Mouse (Mus musculus) liver, embryonic 11.5 days (tissue): ENCODE measurements at regions not wholly inside any gene's neighbourhood (a gene's known extent, or its start where the extent isn't known, plus 50 kb on each side); places are given as distances from the start of the nearest gene placed in this dataset.

Experiments
- ATAC-seq: fragments of 200-750 bp; cut with Nextera tagmentation; replicated peaks from 2 replicates; pipeline ENCODE4 v1.8.0; 2017; ENCODE audit warnings: moderate number of reproducible peaks, mild to moderate bottlenecking, moderate TSS enrichment, moderate library complexity; ENCODE audit not compliant: low FRiP score
- DNase-seq: peaks from one replicate; pipeline ENCODE4 v3.0.0-alpha.2; 2017; ENCODE audit warnings: low spot score
- H3K27ac ChIP-seq: fragments of 300-500 bp; sonication (generic); 2 replicates; pipeline ENCODE4 v1.5.1; 2014; ENCODE audit warnings: mild to moderate bottlenecking, low read depth, low read length, control low read depth
- H3K27me3 ChIP-seq: fragments of 300-500 bp; sonication (generic); replicated peaks from 2 replicates; pipeline ENCODE4 v1.6.1; 2014; ENCODE audit warnings: low read length, mixed read lengths; ENCODE audit not compliant: control insufficient read depth, insufficient read depth
- H3K36me3 ChIP-seq: fragments of 300-500 bp; sonication (generic); 2 replicates; pipeline ENCODE4 v1.6.1; 2014; ENCODE audit warnings: mild to moderate bottlenecking, low read length, moderate library complexity, mixed read lengths; ENCODE audit not compliant: control insufficient read depth, insufficient read depth
- H3K4me1 ChIP-seq: fragments of 300-500 bp; sonication (generic); replicated peaks from 2 replicates; pipeline ENCODE4 v1.6.1; 2014; ENCODE audit warnings: low read length, mixed read lengths; ENCODE audit not compliant: control insufficient read depth, insufficient read depth
- H3K4me2 ChIP-seq: fragments of 300-500 bp; sonication (generic); 2 replicates; pipeline ENCODE4 v1.6.1; 2014; ENCODE audit warnings: mild to moderate bottlenecking, control low read depth, moderate library complexity
- H3K4me3 ChIP-seq: fragments of 300-500 bp; sonication (generic); 2 replicates; pipeline ENCODE4 v1.5.1; 2014; ENCODE audit warnings: low read depth, low read length, control low read depth
- H3K9ac ChIP-seq: fragments of 300-500 bp; sonication (generic); 2 replicates; pipeline ENCODE4 v1.6.1; 2014; ENCODE audit warnings: low read depth, low read length, control low read depth
- H3K9me3 ChIP-seq: fragments of 300-500 bp; sonication (generic); 2 replicates; pipeline ENCODE4 v1.6.1; 2016; ENCODE audit warnings: low read length, inconsistent platforms, mixed read lengths; ENCODE audit not compliant: control insufficient read depth
- WGBS: fragments of 180-500 bp; shearing (Covaris S2); extraction: QIAGEN DNeasy Blood & Tissue Kit; methylation state at CpG from one replicate; pipeline ENCODE4 v1.1.7; 2014; 5-methylcytosine and 5-hydroxymethylcytosine counted together

DNA sequence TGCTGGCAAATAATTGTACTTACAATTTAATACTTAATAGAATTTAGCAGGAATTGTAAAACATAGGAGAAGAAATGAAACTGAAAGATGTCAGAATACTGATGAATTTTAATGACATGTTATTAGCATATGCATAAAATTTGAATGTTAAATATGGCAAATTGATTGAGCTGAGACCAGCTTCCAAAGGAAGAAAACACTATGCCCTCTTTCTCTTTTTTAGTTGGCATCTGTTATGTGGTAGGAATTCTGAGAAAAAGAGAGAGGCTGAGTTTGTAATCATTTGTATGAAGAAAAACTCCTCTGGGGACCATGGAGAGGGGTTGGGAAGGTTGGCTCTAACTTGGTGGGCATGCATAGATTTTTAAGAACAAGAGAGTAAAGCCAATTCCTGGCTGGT, 224.2 kb downstream of the Gm11077 start:
- Histone ChIP-seq H3K9me3 (no peaks in the 10 kb centered on the region), H3K27me3 (no peaks in the 10 kb centered on the region), H3K4me1 (no peaks in the 10 kb centered on the region), H3K36me3 (no peaks in the 10 kb centered on the region), H3K27ac (no peak overlapping the region), H3K9ac (no peak overlapping the region), H3K4me2 (no peak overlapping the region), H3K4me3 (no peak overlapping the region)
- ATAC-seq (no peak), DNase-seq (no peak)

DNA sequence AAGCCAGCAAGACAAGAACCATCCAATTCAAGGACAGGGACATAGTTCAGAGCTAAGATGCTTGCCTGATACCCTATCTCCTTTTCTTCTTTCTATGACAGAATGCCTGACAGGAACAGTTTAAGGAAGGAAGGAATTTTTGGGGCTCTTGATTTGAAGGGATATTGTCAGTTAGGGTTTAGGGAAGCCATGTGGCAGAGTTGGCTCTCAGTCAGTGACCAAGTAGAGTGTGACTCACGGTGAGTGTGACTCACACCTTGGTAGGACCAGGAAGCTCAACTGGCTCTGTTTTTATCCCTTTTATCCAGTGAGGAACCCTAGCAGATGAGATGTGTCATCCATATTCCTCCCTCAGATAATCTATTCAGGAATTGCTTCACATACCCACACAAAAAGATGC, 224.6 kb downstream of the Gm11077 start:
- WGBS = 56% methylated on average over 1 of the region's 1 CpGs

DNA sequence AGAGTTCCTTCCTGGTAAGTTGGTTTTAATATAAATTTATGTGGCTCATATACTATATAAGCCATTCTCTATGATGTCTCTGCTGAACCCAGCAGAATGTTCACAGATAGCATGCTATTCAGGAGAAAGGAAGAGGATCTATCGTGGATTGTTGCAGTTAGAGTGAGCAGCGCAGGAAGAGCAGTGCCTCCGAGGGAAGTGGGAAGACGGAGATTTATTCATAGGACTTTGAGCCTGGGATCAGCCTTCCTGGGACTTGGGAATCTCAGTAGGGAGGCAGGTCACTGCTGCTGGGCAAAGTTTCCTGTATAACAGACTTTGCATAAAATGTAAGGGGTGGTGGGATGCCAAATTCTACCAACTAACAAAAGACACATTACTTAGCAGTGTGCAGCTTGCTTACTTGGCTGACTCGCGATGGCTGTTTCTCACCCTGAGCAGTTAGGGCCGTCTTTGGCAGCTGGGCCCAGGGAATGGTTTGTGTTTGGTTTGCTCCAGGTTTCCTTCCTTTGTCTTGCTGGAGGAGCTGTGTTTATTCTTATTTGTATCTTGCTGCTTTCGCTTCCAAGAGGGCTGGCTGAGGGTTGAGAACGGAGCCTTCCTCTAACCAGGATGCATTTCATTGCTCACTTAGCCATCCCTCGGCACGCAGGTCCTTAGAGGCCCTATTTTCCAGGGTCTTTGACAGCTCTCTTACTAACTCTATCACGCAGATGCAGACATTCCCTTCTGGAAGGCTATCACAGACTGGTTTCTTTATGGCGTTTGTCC, 226.9 kb downstream of the Gm11077 start:
- DNase-seq (no peak), ATAC-seq (no peak)
- no peaks in the 10 kb centered on the region for H3K9me3 ChIP-seq
- H3K27me3 ChIP-seq = no peaks in the 10 kb centered on the region
- 0 out of 2 replicates have a peak overlapping the region, but pooled peaks have one; percentile 9 for H3K27ac ChIP-seq
- H3K36me3 ChIP-seq = no peaks in the 10 kb centered on the region
- no peak overlapping the region for H3K4me3 ChIP-seq
- H3K4me1 ChIP-seq = no peaks in the 10 kb centered on the region
- H3K9ac ChIP-seq = no peak overlapping the region
- H3K4me2 ChIP-seq = no peak overlapping the region
- WGBS = 59% methylated on average over 13 of the region's 13 CpGs

More for the DNA sequence above, 224.6 kb downstream of the Gm11077 start:
- ATAC-seq (no peak), DNase-seq (no peak)
- Histone ChIP-seq H3K4me3 (no peak overlapping the region), H3K9me3 (no peaks in the 10 kb centered on the region), H3K4me1 (no peaks in the 10 kb centered on the region), H3K27me3 (no peaks in the 10 kb centered on the region), H3K9ac (no peak overlapping the region), H3K4me2 (no peak overlapping the region), H3K27ac (no peak overlapping the region), H3K36me3 (no peaks in the 10 kb centered on the region)

DNA sequence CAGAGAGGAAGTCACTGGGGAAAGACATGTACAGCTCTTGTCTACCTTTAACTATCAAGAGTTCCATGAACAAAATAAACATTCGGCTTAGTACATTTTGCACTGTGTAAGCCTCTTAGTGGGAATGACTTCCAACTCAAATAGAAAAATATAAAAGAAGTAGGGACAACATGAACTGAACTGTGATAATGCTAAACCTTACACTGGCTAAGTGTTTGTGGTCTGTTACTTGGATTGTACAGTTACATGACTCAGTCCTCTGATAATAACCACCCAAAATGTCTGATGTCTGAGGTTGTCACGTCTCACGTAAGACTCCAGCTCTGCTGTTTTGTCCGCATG, 227.4 kb downstream of the Gm11077 start:
- Histone ChIP-seq H3K4me2 (no peak overlapping the region), H3K36me3 (no peaks in the 10 kb centered on the region), H3K4me1 (no peaks in the 10 kb centered on the region), H3K4me3 (no peak overlapping the region), H3K27ac (no peak overlapping the region), H3K27me3 (no peaks in the 10 kb centered on the region), H3K9me3 (no peaks in the 10 kb centered on the region), H3K9ac (no peak overlapping the region)
- no peak for DNase-seq
- 89% methylated on average over 4 of the region's 4 CpGs for WGBS
- ATAC-seq = no peak

DNA sequence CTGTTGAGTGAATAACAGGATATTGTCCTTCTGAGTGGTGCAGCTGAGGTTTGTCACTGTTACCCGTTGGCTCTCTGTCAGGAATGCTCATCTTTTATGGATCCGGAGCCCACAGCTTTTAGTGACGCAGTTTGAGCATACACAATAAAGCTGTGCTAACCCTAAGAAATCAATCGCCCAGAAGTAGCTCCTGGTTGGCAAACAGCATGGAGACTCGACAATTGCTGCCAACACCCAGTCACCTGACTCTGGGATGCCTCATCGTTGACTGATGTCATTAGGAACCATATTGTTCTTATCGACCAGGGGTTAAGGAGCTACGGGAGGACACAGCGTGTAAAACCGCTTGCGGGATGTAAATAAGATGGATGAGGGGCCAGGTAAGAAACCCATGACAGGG, 232.9 kb downstream of the Gm11077 start:
- Histone ChIP-seq H3K36me3 (no peaks in the 10 kb centered on the region), H3K9ac (no peak overlapping the region), H3K27me3 (no peaks in the 10 kb centered on the region), H3K4me3 (no peak overlapping the region), H3K9me3 (no peaks in the 10 kb centered on the region), H3K4me2 (no peak overlapping the region), H3K27ac (no peak overlapping the region), H3K4me1 (no peaks in the 10 kb centered on the region)
- WGBS = 86% methylated on average over 11 of the region's 11 CpGs
- no peak for DNase-seq
- no peak for ATAC-seq

DNA sequence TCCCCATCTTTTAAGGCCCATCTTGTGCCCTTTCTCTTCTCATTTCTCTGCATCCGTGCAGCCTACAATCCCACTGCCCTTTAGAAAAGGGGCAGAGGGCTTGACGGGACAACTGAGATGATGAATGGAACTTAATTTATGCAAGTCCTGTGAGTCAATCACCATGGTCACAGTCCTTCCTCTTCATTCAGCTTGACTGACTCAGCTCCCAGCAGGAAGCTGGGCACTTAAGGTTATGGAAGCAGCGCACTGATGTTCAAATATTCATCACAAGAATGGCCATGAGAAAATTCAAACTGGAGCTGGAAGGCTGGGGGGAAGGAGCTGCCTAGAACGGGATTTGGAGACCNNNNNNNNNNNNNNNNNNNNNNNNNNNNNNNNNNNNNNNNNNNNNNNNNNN, 233.5 kb downstream of the Gm11077 start:
- H3K4me2 ChIP-seq = no peak overlapping the region
- no peaks in the 10 kb centered on the region for H3K27me3 ChIP-seq
- no peaks in the 10 kb centered on the region for H3K36me3 ChIP-seq
- no peak overlapping the region for H3K27ac ChIP-seq
- 71% methylated on average over 4 of the region's 4 CpGs for WGBS
- no peaks in the 10 kb centered on the region for H3K9me3 ChIP-seq
- H3K4me3 ChIP-seq = no peak overlapping the region
- DNase-seq = no peak
- no peak overlapping the region for H3K9ac ChIP-seq
- ATAC-seq = no peak
- no peaks in the 10 kb centered on the region for H3K4me1 ChIP-seq

DNA sequence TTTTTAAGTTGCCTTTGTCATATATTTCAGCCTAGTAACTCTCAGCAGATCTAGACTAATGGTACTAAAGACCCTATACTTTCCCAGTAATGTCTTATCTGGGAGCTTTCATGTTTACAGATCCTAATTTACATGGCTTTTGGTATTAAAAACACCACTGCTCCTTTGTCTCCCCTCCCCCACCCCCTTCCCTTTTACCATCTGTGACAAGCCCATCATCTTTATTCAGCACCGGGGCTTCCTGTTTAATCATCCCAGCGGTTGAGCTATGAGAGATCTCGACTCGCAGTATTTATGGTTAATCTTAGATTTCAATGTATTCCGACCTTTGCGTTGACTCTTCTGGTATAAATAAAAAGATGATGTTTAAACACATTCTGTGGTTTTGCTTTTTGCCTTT, 244.6 kb downstream of the Gm11077 start:
- Histone ChIP-seq H3K27ac (no peak overlapping the region), H3K27me3 (no peaks in the 10 kb centered on the region), H3K4me2 (no peak overlapping the region), H3K9ac (no peak overlapping the region), H3K4me1 (no peaks in the 10 kb centered on the region), H3K36me3 (no peaks in the 10 kb centered on the region), H3K9me3 (no peaks in the 10 kb centered on the region), H3K4me3 (no peak overlapping the region)
- DNase-seq (no peak), ATAC-seq (no peak)
- 83% methylated on average over 6 of the region's 6 CpGs for WGBS

DNA sequence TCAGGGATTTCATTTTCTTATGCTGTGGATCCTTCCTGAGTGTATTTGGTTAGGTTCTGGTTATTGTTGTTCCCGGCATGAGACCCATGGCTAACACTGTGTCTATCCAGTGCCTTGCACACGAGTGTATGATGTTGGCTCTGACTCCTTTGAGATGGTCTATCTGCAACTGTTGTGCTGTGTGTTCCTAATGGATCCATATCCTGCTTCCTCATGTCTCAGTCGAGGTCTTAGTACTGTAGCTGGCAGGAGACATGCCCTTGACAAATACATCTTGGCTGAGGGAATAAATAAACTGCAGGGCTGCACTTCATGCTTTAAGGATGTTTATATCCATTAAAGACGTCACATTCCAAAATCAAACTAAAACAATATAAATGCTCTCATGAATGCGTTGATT, 247.9 kb downstream of the Gm11077 start:
- no peak for ATAC-seq
- H3K27ac ChIP-seq = no peak overlapping the region
- no peak overlapping the region for H3K4me3 ChIP-seq
- 76% methylated on average over 5 of the region's 5 CpGs for WGBS
- H3K9me3 ChIP-seq = no peaks in the 10 kb centered on the region
- no peak overlapping the region for H3K9ac ChIP-seq
- H3K4me2 ChIP-seq = no peak overlapping the region
- DNase-seq = no peak
- no peaks in the 10 kb centered on the region for H3K27me3 ChIP-seq
- H3K36me3 ChIP-seq = no peaks in the 10 kb centered on the region
- no peaks in the 10 kb centered on the region for H3K4me1 ChIP-seq

DNA sequence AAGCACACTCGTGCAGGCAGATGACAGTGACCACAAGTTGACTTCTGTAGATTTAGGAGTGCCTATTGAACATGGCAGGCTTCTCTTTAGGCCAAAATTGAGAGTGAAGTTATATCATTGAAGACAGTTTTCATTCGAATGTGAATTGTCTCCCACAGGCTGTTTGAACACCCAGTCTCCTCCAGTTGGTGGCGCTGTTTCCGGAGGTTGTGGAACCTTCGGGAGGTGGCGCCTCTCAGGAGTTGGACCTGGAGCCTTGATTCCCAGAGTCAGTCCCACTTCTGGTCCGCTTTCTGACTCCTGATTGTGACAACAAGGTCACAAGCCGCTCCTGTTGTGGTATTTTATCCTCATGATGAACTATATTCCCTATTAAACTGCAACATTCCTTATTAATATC, 254.5 kb downstream of the Gm11077 start:
- H3K4me3 ChIP-seq = no peak overlapping the region
- H3K9me3 ChIP-seq = no peaks in the 10 kb centered on the region
- no peaks in the 10 kb centered on the region for H3K27me3 ChIP-seq
- no peak overlapping the region for H3K9ac ChIP-seq
- no peak for ATAC-seq
- H3K27ac ChIP-seq = no peak overlapping the region
- H3K36me3 ChIP-seq = no peaks in the 10 kb centered on the region
- WGBS = 89% methylated on average over 8 of the region's 8 CpGs
- H3K4me1 ChIP-seq = no peaks in the 10 kb centered on the region
- no peak for DNase-seq
- no peak overlapping the region for H3K4me2 ChIP-seq
